15 mouse cellular contexts compared by ENCODE assay signal in genomic region chr5:101962824-101963223, GRCm38 (mm10).
DNase-seq lines count a peak whose midpoint lies in the region; ATAC-seq lines count a peak whose summit lies in the region.
"Had no signal": no experiment of that assay in that cellular context is flagged by ENCODE, and none has a peak within 500 bp of the region (broad histone marks: within the 10 kb centered on the region; RNA-seq: fewer than 3 reads in every experiment).

No protein-coding gene starts in this region.

- H3K4me3 ChIP-seq in limb, embryonic 15.5 days: no peak overlapping the region
- H3K4me3 ChIP-seq in limb, embryonic 10.5 days: no peak overlapping the region
- no peak overlapping the region for H3K4me3 ChIP-seq in forebrain, embryonic 16.5 days (replicated peaks; ENCODE audit: low read length)
- H3K4me3 ChIP-seq in midbrain, embryonic 16.5 days (ENCODE audit: low read depth, low read length): no peak overlapping the region
- H3K4me3 ChIP-seq: liver, embryonic 13.5 days had no signal

- H3K4me2 ChIP-seq in limb, embryonic 15.5 days: no peak overlapping the region
- no peak overlapping the region for H3K4me2 ChIP-seq in forebrain, embryonic 16.5 days (ENCODE audit: low read length)
- no peak overlapping the region for H3K4me2 ChIP-seq in midbrain, embryonic 16.5 days (ENCODE audit: low read length)
- H3K4me2 ChIP-seq: liver, embryonic 13.5 days had no signal

- ATAC-seq in limb, embryonic 15.5 days (ENCODE audit: insufficient number of reproducible peaks, low FRiP score, low TSS enrichment, low read depth): no peak
- ATAC-seq in forebrain, embryonic 16.5 days: peak; percentile 51; the same call in 1 of the 2 replicates
- peak; percentile 33; the same call in 1 of the 2 replicates for ATAC-seq in midbrain, embryonic 16.5 days
- ATAC-seq: activated CD4-positive, CD25-positive, alpha-beta regulatory T cell, adult 4 months had no signal

- H3K9ac ChIP-seq in limb, embryonic 15.5 days: no peak overlapping the region
- no peak overlapping the region for H3K9ac ChIP-seq in forebrain, embryonic 16.5 days (replicated peaks; ENCODE audit: low read depth, low read length)
- H3K9ac ChIP-seq in midbrain, embryonic 16.5 days (ENCODE audit: low read depth, low read length): no peak overlapping the region
- H3K9ac ChIP-seq: liver, embryonic 13.5 days had no signal

- H3K27me3 ChIP-seq in limb, embryonic 15.5 days: no peaks in the 10 kb centered on the region
- H3K27me3 ChIP-seq in limb, embryonic 10.5 days (ENCODE audit: low read depth, poor library complexity, severe bottlenecking): no peaks in the 10 kb centered on the region
- H3K27me3 ChIP-seq in forebrain, embryonic 16.5 days (replicated peaks; ENCODE audit: control insufficient read depth, insufficient read depth, low read length): no peaks in the 10 kb centered on the region
- H3K27me3 ChIP-seq in midbrain, embryonic 16.5 days (ENCODE audit: control insufficient read depth, insufficient read depth, low read depth, low read length): no peaks in the 10 kb centered on the region
- H3K27me3 ChIP-seq: liver, embryonic 13.5 days had no signal

- peak; percentile 26 to 34 for DNase-seq in cerebellum, postnatal 10 days
- no peak for DNase-seq in cerebellum, adult 8-10 months
- no peak for DNase-seq in limb, embryonic 10.5 days (ENCODE audit: low spot score)
- no peak for DNase-seq in left cerebral cortex, adult 8-10 months (ENCODE audit: low spot score in 2 of 2)
- DNase-seq: adrenal gland, postnatal 36 days; kidney, adult 2 months; kidney, postnatal 36 days; layer of hippocampus, postnatal 36 days; left cerebral cortex, postnatal 4 days; liver, embryonic 13.5 days; thymus, postnatal 25 days had no signal

- 0 out of 2 replicates have a peak overlapping the region, but pooled peaks have one; percentile 8 for H3K27ac ChIP-seq in limb, embryonic 15.5 days
- no peak overlapping the region for H3K27ac ChIP-seq in limb, embryonic 10.5 days
- peak overlapping the region; percentile 51; the same call in 1 of the 2 replicates for H3K27ac ChIP-seq in forebrain, embryonic 16.5 days (ENCODE audit: low read length)
- H3K27ac ChIP-seq in midbrain, embryonic 16.5 days (ENCODE audit: low read length): peak overlapping the region; percentile 34
- H3K27ac ChIP-seq: liver, embryonic 13.5 days had no signal

- 0 out of 2 replicates have a peak, but pooled peaks cover 6% of the 10 kb centered on the region for H3K4me1 ChIP-seq in limb, embryonic 15.5 days
- peaks cover 5% of the 10 kb centered on the region for H3K4me1 ChIP-seq in limb, embryonic 10.5 days
- peaks cover 26% of the 10 kb centered on the region for H3K4me1 ChIP-seq in forebrain, embryonic 16.5 days (replicated peaks; ENCODE audit: control insufficient read depth, insufficient read depth, low read length)
- peaks cover 9% of the 10 kb centered on the region for H3K4me1 ChIP-seq in midbrain, embryonic 16.5 days (ENCODE audit: control insufficient read depth, insufficient read depth, low read length)

- H3K9me3 ChIP-seq in limb, embryonic 15.5 days: no peaks in the 10 kb centered on the region
- H3K9me3 ChIP-seq in limb, embryonic 10.5 days (replicated peaks): no peaks in the 10 kb centered on the region
- H3K9me3 ChIP-seq in forebrain, embryonic 16.5 days (ENCODE audit: control insufficient read depth, low read length): no peaks in the 10 kb centered on the region
- H3K9me3 ChIP-seq in midbrain, embryonic 16.5 days (replicated peaks; ENCODE audit: control insufficient read depth, low read length, poor library complexity, severe bottlenecking): no peaks in the 10 kb centered on the region
- H3K9me3 ChIP-seq: liver, embryonic 13.5 days had no signal

- WGBS in limb, embryonic 15.5 days: 66% methylated on average over 4 of the region's 4 CpGs
- 97% methylated on average over 4 of the region's 4 CpGs for WGBS in limb, embryonic 10.5 days
- WGBS in forebrain, embryonic 16.5 days: 42% methylated on average over 4 of the region's 4 CpGs
- WGBS in midbrain, embryonic 16.5 days: 76% methylated on average over 4 of the region's 4 CpGs

- peaks cover 34% of the 10 kb centered on the region for H3K36me3 ChIP-seq in limb, embryonic 15.5 days
- peaks cover 61% of the 10 kb centered on the region for H3K36me3 ChIP-seq in limb, embryonic 10.5 days
- peaks cover 10% of the 10 kb centered on the region for H3K36me3 ChIP-seq in forebrain, embryonic 16.5 days (ENCODE audit: control insufficient read depth, insufficient read depth)
- peaks cover 12% of the 10 kb centered on the region for H3K36me3 ChIP-seq in midbrain, embryonic 16.5 days (ENCODE audit: control insufficient read depth, insufficient read depth, low read length)

Comparison
In these comparisons a context has a peak if more than half of its experiments do, and no peak if none do; other contexts are left out.
1. DNase-seq: peak in cerebellum, postnatal 10 days (2 of 2); none in cerebellum, adult 8-10 months (single experiment), limb, embryonic 10.5 days (single experiment) and left cerebral cortex, adult 8-10 months (0 of 2).